Mouse (Mus musculus): ENCODE measurements around the gene Slamf6.
"Not testable (repeated sequence)": the region's sequence is repeated elsewhere in the genome, so short reads cannot be mapped to it uniquely, and the experiment has no call there.

Gene Slamf6

GRCm38 (mm10) chr1:171917305-171918039 is at the start of gene Slamf6:
Gene Slamf6 (plus strand): TSS chr1:171917515.
- DNase-seq = no peak

- DNase-seq = no peak
These were observed 30.3 kb upstream of the Slamf6 start for GRCm38 (mm10) chr1:171886989-171887388.

GRCm38 (mm10) chr1:171895364-171895763 is 22.0 kb upstream of the Slamf6 start, which contains the start of gene Gm10521:
Gene Gm10521 (plus strand): TSS chr1:171895664.
- DNase-seq = not testable (repeated sequence)

GRCm38 (mm10) chr1:171904011-171904410 is 13.3 kb upstream of the Slamf6 start:
- no peak for DNase-seq

- DNase-seq = no peak
These were observed 1.5 kb upstream of the Slamf6 start for GRCm38 (mm10) chr1:171915638-171916458.

- DNase-seq = no peak
These were observed 1.0 kb downstream of the Slamf6 start for GRCm38 (mm10) chr1:171918136-171918920.

GRCm38 (mm10) chr1:171919193-171919592 is 1.9 kb downstream of the Slamf6 start:
- DNase-seq = no peak

- DNase-seq = no peak
These were observed 2.7 kb downstream of the Slamf6 start for GRCm38 (mm10) chr1:171919901-171920510.

GRCm38 (mm10) chr1:171920989-171921621 is 3.8 kb downstream of the Slamf6 start:
- DNase-seq = no peak

- DNase-seq = no peak
These were observed 4.3 kb downstream of the Slamf6 start for GRCm38 (mm10) chr1:171921641-171922040.

- DNase-seq = no peak
These were observed 5.5 kb downstream of the Slamf6 start for GRCm38 (mm10) chr1:171922844-171923243.

GRCm38 (mm10) chr1:171924900-171925299 is 7.6 kb downstream of the Slamf6 start:
- no peak for DNase-seq

- no peak for DNase-seq
These were observed 16.5 kb downstream of the Slamf6 start for GRCm38 (mm10) chr1:171933851-171934250.

GRCm38 (mm10) chr1:171938952-171939948 is 21.9 kb downstream of the Slamf6 start:
- DNase-seq = no peak

GRCm38 (mm10) chr1:171940626-171941025 is 23.3 kb downstream of the Slamf6 start:
- DNase-seq = no peak

GRCm38 (mm10) chr1:171946447-171946995 is 29.2 kb downstream of the Slamf6 start:
- no peak for DNase-seq

- DNase-seq = no peak
These were observed 31.0 kb downstream of the Slamf6 start for GRCm38 (mm10) chr1:171948161-171948945.

GRCm38 (mm10) chr1:171948946-171949508 is 31.7 kb downstream of the Slamf6 start:
- DNase-seq = no peak

GRCm38 (mm10) chr1:171955071-171955470 is 37.8 kb downstream of the Slamf6 start:
- no peak for DNase-seq

Measured in cerebellum, postnatal 14 days (tissue).